Mouse (Mus musculus) brain, embryonic 14.5 days (tissue): Measurements from ENCODE around the gene Htr1f.

Source experiments
- CTCF ChIP-seq: fragments of 200-500 bp; IDR thresholded peaks from 2 replicates; pipeline ENCODE4 v1.5.1; 2012; ENCODE audit warnings: inconsistent platforms, mild to moderate bottlenecking, moderate library complexity, borderline replicate concordance; ENCODE audit not compliant: insufficient read depth, insufficient read length; ENCODE audit errors: extremely low read depth
- POLR2A ChIP-seq: fragments of 200-500 bp; IDR thresholded peaks from 2 replicates; pipeline ENCODE4 v1.6.1; 2012; ENCODE audit warnings: mild to moderate bottlenecking, inconsistent platforms, borderline replicate concordance; ENCODE audit not compliant: poor library complexity, insufficient read depth, insufficient read length, severe bottlenecking; ENCODE audit errors: extremely low read depth

- TF ChIP-seq CTCF (no peak), POLR2A (no peak)
Measured at GRCm38 (mm10) chr16:65018134-65018533, 87.5 kb downstream of the Htr1f start.
